Mouse (Mus musculus) midbrain, embryonic 11.5 days (tissue): ENCODE results near the gene Ccdc96. TPM values are rescaled to one million over a fixed set of nuclear protein-coding genes. Genes with fewer than 3 reads are reported as not detected.

ENCODE experiments used
- ATAC-seq: fragments of 200-750 bp; cut with Nextera tagmentation; 2 replicates; pipeline ENCODE4 v1.8.0; 2017; ENCODE audit warnings: moderate TSS enrichment, moderate library complexity; ENCODE audit not compliant: low FRiP score
- DNase-seq: peaks from one replicate; pipeline ENCODE4 v3.0.0; 2015; ENCODE audit warnings: low spot score; ENCODE audit errors: missing footprints
- H3K27ac ChIP-seq: fragments of 300-500 bp; sonication (generic); 2 replicates; pipeline ENCODE4 v1.5.1; 2014; ENCODE audit warnings: low read depth, low read length
- H3K27me3 ChIP-seq: fragments of 300-500 bp; sonication (generic); 2 replicates; pipeline ENCODE4 v1.6.1; 2014; ENCODE audit warnings: mild to moderate bottlenecking, low read length, moderate library complexity, mixed read lengths; ENCODE audit not compliant: control insufficient read depth, insufficient read depth
- H3K36me3 ChIP-seq: fragments of 300-500 bp; sonication (generic); 2 replicates; pipeline ENCODE4 v1.6.1; 2014; ENCODE audit warnings: mild to moderate bottlenecking, low read length, moderate library complexity, mixed read lengths; ENCODE audit not compliant: control insufficient read depth, insufficient read depth
- H3K4me1 ChIP-seq: fragments of 300-500 bp; sonication (generic); 2 replicates; pipeline ENCODE4 v1.6.1; 2014; ENCODE audit warnings: low read length; ENCODE audit not compliant: control insufficient read depth, insufficient read depth
- H3K4me2 ChIP-seq: fragments of 300-500 bp; sonication (generic); 2 replicates; pipeline ENCODE4 v1.6.1; 2014; ENCODE audit warnings: mild to moderate bottlenecking, moderate library complexity
- H3K4me3 ChIP-seq: fragments of 300-500 bp; sonication (generic); 2 replicates; pipeline ENCODE4 v1.5.1; 2014; ENCODE audit warnings: low read depth, low read length
- H3K9ac ChIP-seq: fragments of 300-500 bp; sonication (generic); 2 replicates; pipeline ENCODE4 v1.6.1; 2014; ENCODE audit warnings: low read length
- H3K9me3 ChIP-seq: fragments of 300-500 bp; sonication (generic); 2 replicates; pipeline ENCODE4 v1.6.1; 2016; ENCODE audit warnings: low read length; ENCODE audit not compliant: control insufficient read depth
- WGBS: fragments of 180-500 bp; shearing (Covaris S2); extraction: QIAGEN DNeasy Blood & Tissue Kit; methylation state at CpG from one replicate; pipeline ENCODE4 v1.1.7; 2014; 5-methylcytosine and 5-hydroxymethylcytosine counted together
- polyA plus RNA-seq: library from polyadenylated mRNA; unstranded; fragments of >200 nt; fragmentation: Nextera tagmentation; extraction: Ambion mirVana; gene quantifications from 2 replicates; pipeline ENCODE4 v1.2.1, GENCODE M21; 2014

Ccdc96 gene
- polyA plus RNA-seq, 1 experiment from 2014 or later: 4.2 TPM

DNA sequence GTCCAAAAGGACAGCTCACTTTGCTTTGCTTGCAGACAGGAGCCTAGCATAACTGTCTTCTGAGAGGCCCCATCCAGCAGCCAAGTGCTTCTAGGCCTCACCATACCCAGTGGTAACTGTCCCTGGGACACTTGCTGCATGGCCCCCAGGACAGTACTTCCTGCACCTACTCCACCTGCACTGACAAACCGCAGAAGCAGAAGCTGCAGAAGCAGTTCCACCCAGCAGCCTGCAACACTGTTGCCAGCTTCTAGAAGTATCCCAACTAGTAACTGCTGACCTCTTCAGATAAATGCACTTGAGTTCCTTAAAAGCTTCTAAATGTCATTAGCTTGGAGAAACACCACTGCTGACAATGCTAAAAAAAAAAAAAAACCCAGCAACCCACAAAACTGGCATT is 30.7 kb downstream of the Ccdc96 start:
- Histone ChIP-seq H3K27ac (no peak overlapping the region), H3K4me2 (no peak overlapping the region), H3K36me3 (peaks cover 13% of the 10 kb centered on the region; the same call in 1 of the 2 replicates), H3K4me1 (no peaks in the 10 kb centered on the region), H3K27me3 (no peaks in the 10 kb centered on the region), H3K4me3 (no peak overlapping the region), H3K9me3 (no peaks in the 10 kb centered on the region), H3K9ac (no peak overlapping the region)
- ATAC-seq: no peak
- DNase-seq: no peak
- WGBS: 100% methylated on average over 1 of the region's 1 CpGs

GRCm38 (mm10) chr5:36515558-36515957 is 31.2 kb downstream of the Ccdc96 start:
- H3K9me3 ChIP-seq: no peaks in the 10 kb centered on the region
- H3K4me3 ChIP-seq: no peak overlapping the region
- DNase-seq (no peak), ATAC-seq (no peak)
- no peaks in the 10 kb centered on the region for H3K27me3 ChIP-seq
- 83% methylated on average over 5 of the region's 5 CpGs for WGBS
- H3K36me3 ChIP-seq: peaks cover 17% of the 10 kb centered on the region; the same call in 1 of the 2 replicates
- no peak overlapping the region for H3K4me2 ChIP-seq
- H3K4me1 ChIP-seq: no peaks in the 10 kb centered on the region
- H3K9ac ChIP-seq: no peak overlapping the region
- no peak overlapping the region for H3K27ac ChIP-seq

- Histone ChIP-seq H3K27ac (no peak overlapping the region), H3K9ac (no peak overlapping the region), H3K4me1 (no peaks in the 10 kb centered on the region), H3K4me2 (no peak overlapping the region), H3K27me3 (no peaks in the 10 kb centered on the region), H3K36me3 (peaks cover 10% of the 10 kb centered on the region; the same call in 1 of the 2 replicates), H3K9me3 (no peaks in the 10 kb centered on the region), H3K4me3 (no peak overlapping the region)
- DNase-seq (no peak), ATAC-seq (no peak)
- WGBS: 90% methylated on average over 3 of the region's 3 CpGs
These were observed 33.2 kb downstream of the Ccdc96 start for GRCm38 (mm10) chr5:36517596-36517995.

DNA sequence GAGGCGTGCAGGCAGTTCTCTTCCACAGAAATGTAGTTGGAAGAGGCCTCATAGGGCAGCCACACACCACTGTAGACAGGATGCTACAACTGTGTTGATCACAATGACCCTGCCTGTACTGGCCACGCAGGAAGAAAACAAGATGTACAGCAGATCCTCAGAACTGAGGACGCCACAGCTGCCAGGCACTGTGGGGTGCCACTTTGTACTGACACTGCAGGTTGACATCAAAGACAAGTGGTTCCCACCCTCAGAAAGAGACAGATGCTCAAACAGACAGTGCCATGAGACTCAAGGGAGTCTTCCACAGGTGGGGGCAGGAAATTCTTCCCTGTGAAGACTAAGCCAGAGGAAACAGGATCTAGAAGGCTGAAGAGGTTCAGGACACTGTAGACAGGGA is 35.4 kb downstream of the Ccdc96 start:
- peaks cover 7% of the 10 kb centered on the region; the same call in 1 of the 2 replicates for H3K36me3 ChIP-seq
- no peaks in the 10 kb centered on the region for H3K9me3 ChIP-seq
- H3K27ac ChIP-seq: no peak overlapping the region
- DNase-seq: no peak
- H3K9ac ChIP-seq: no peak overlapping the region
- H3K4me3 ChIP-seq: no peak overlapping the region
- 72% methylated on average over 3 of the region's 3 CpGs for WGBS
- no peaks in the 10 kb centered on the region for H3K27me3 ChIP-seq
- H3K4me2 ChIP-seq: no peak overlapping the region
- H3K4me1 ChIP-seq: no peaks in the 10 kb centered on the region
- no peak for ATAC-seq

- WGBS: 87% methylated on average over 2 of the region's 2 CpGs
- Histone ChIP-seq H3K4me1 (no peaks in the 10 kb centered on the region), H3K9ac (no peak overlapping the region), H3K27me3 (no peaks in the 10 kb centered on the region), H3K4me2 (no peak overlapping the region), H3K4me3 (no peak overlapping the region), H3K36me3 (peaks cover 7% of the 10 kb centered on the region; the same call in 1 of the 2 replicates), H3K27ac (no peak overlapping the region), H3K9me3 (no peaks in the 10 kb centered on the region)
- DNase-seq (no peak), ATAC-seq (no peak)
These were observed 38.4 kb downstream of the Ccdc96 start for GRCm38 (mm10) chr5:36522782-36523181.

- no peak overlapping the region for H3K4me2 ChIP-seq
- 83% methylated on average over 5 of the region's 5 CpGs for WGBS
These were observed 38.9 kb downstream of the Ccdc96 start for GRCm38 (mm10) chr5:36523219-36523703.

GRCm38 (mm10) chr5:36525216-36525615 is 40.8 kb downstream of the Ccdc96 start:
- 82% methylated on average over 2 of the region's 2 CpGs for WGBS

More at GRCm38 (mm10) chr5:36523219-36523703, 38.9 kb downstream of the Ccdc96 start:
- H3K4me1 ChIP-seq: no peaks in the 10 kb centered on the region
- H3K36me3 ChIP-seq: peaks cover 7% of the 10 kb centered on the region; the same call in 1 of the 2 replicates
- no peak overlapping the region for H3K27ac ChIP-seq
- no peak overlapping the region for H3K4me3 ChIP-seq
- no peaks in the 10 kb centered on the region for H3K27me3 ChIP-seq
- no peaks in the 10 kb centered on the region for H3K9me3 ChIP-seq
- H3K9ac ChIP-seq: no peak overlapping the region
- DNase-seq (no peak), ATAC-seq (no peak)

GRCm38 (mm10) chr5:36526274-36526673 is 41.9 kb downstream of the Ccdc96 start:
- no peak for ATAC-seq
- Histone ChIP-seq H3K4me1 (peaks cover 17% of the 10 kb centered on the region), H3K27me3 (no peaks in the 10 kb centered on the region), H3K4me3 (no peak overlapping the region), H3K9ac (no peak overlapping the region), H3K9me3 (no peaks in the 10 kb centered on the region), H3K27ac (no peak overlapping the region), H3K36me3 (no peaks in the 10 kb centered on the region), H3K4me2 (no peak overlapping the region)
- no peak for DNase-seq
- 87% methylated on average over 5 of the region's 5 CpGs for WGBS

More at GRCm38 (mm10) chr5:36525216-36525615, 40.8 kb downstream of the Ccdc96 start:
- no peak overlapping the region for H3K9ac ChIP-seq
- H3K4me1 ChIP-seq: peaks cover 13% of the 10 kb centered on the region
- H3K4me3 ChIP-seq: no peak overlapping the region
- DNase-seq: no peak
- ATAC-seq: no peak
- H3K27ac ChIP-seq: no peak overlapping the region
- H3K9me3 ChIP-seq: no peaks in the 10 kb centered on the region
- no peaks in the 10 kb centered on the region for H3K27me3 ChIP-seq
- H3K36me3 ChIP-seq: peaks cover 4% of the 10 kb centered on the region; the same call in 1 of the 2 replicates
- no peak overlapping the region for H3K4me2 ChIP-seq

- no peak overlapping the region for H3K27ac ChIP-seq
- no peak overlapping the region for H3K9ac ChIP-seq
- DNase-seq: no peak
- 87% methylated on average over 2 of the region's 2 CpGs for WGBS
- H3K36me3 ChIP-seq: no peaks in the 10 kb centered on the region
- H3K9me3 ChIP-seq: no peaks in the 10 kb centered on the region
- H3K4me3 ChIP-seq: no peak overlapping the region
- H3K4me2 ChIP-seq: no peak overlapping the region
- no peaks in the 10 kb centered on the region for H3K27me3 ChIP-seq
- H3K4me1 ChIP-seq: peaks cover 17% of the 10 kb centered on the region
- ATAC-seq: no peak
These were observed 42.5 kb downstream of the Ccdc96 start for GRCm38 (mm10) chr5:36526921-36527320.
